Mouse (Mus musculus) neural tube, embryonic 11.5 days (tissue): ENCODE results near the gene Vmn1r22. TPM values are rescaled to one million over a fixed set of nuclear protein-coding genes. Genes with fewer than 3 reads are reported as not detected.
"Not testable (repeated sequence)": the region's sequence is repeated elsewhere in the genome, so short reads cannot be mapped to it uniquely, and the experiment has no call there.

Experiments
- ATAC-seq: fragments of 200-750 bp; cut with Nextera tagmentation; 2 replicates; pipeline ENCODE4 v1.8.0; 2017; ENCODE audit warnings: moderate number of reproducible peaks, mild to moderate bottlenecking, moderate TSS enrichment, moderate library complexity; ENCODE audit not compliant: insufficient read depth, low FRiP score, low TSS enrichment
- DNase-seq: peaks from one replicate; pipeline ENCODE4 v3.0.0-alpha.2; 2015; ENCODE audit warnings: low spot score
- H3K27ac ChIP-seq: fragments of 300-500 bp; sonication (generic); 2 replicates; pipeline ENCODE4 v1.5.1; 2014; ENCODE audit warnings: low read depth, mild to moderate bottlenecking, low read length
- H3K27me3 ChIP-seq: fragments of 300-500 bp; sonication (generic); 2 replicates; pipeline ENCODE4 v1.6.1; 2014; ENCODE audit warnings: mild to moderate bottlenecking, low read length, mixed read lengths; ENCODE audit not compliant: control insufficient read depth, insufficient read depth
- H3K36me3 ChIP-seq: fragments of 300-500 bp; sonication (generic); 2 replicates; pipeline ENCODE4 v1.6.1; 2014; ENCODE audit warnings: mild to moderate bottlenecking, low read length, moderate library complexity, mixed read lengths; ENCODE audit not compliant: control insufficient read depth, insufficient read depth
- H3K4me1 ChIP-seq: fragments of 300-500 bp; sonication (generic); 2 replicates; pipeline ENCODE4 v1.6.1; 2014; ENCODE audit warnings: low read length, mixed read lengths; ENCODE audit not compliant: control insufficient read depth, insufficient read depth
- H3K4me2 ChIP-seq: fragments of 300-500 bp; sonication (generic); 2 replicates; pipeline ENCODE4 v1.6.1; 2014; ENCODE audit warnings: low read depth, mild to moderate bottlenecking, moderate library complexity
- H3K4me3 ChIP-seq: fragments of 300-500 bp; sonication (generic); 2 replicates; pipeline ENCODE4 v1.5.1; 2014; ENCODE audit warnings: low read depth, low read length
- H3K9ac ChIP-seq: fragments of 300-500 bp; sonication (generic); 2 replicates; pipeline ENCODE4 v1.6.1; 2014; ENCODE audit warnings: mild to moderate bottlenecking, low read length
- H3K9me3 ChIP-seq: fragments of 300-500 bp; sonication (generic); 2 replicates; pipeline ENCODE4 v1.6.1; 2016; ENCODE audit warnings: low read length; ENCODE audit not compliant: control insufficient read depth
- WGBS: fragments of 180-500 bp; shearing (Covaris S2); extraction: QIAGEN DNeasy Blood & Tissue Kit; methylation state at CpG from one replicate; pipeline ENCODE4 v1.1.7; 2014; 5-methylcytosine and 5-hydroxymethylcytosine counted together
- polyA plus RNA-seq: library from polyadenylated mRNA; unstranded; fragments of >200 nt; fragmentation: Nextera tagmentation; extraction: Ambion mirVana; gene quantifications from 2 replicates; pipeline ENCODE4 v1.2.1, GENCODE M21; 2014

Gene Vmn1r22
- polyA plus RNA-seq = not detected in 2 replicates

GRCm38 (mm10) chr6:57907928-57908327, at the start of gene Vmn1r22:
Gene Vmn1r22, minus strand, starts transcription at chr6:57908028.
- no peak within 1 kb of the TSS for H3K4me3 ChIP-seq
- 78% methylated on average over 1 of the region's 1 CpGs for WGBS
- no peaks in the 10 kb centered on the region for H3K9me3 ChIP-seq
- H3K36me3 ChIP-seq = no peaks in the 10 kb centered on the region
- DNase-seq (no peak), ATAC-seq (no peak)
- no peak within 1 kb of the TSS for H3K27ac ChIP-seq
- no peak within 1 kb of the TSS for H3K4me2 ChIP-seq
- no peaks in the 10 kb centered on the region for H3K4me1 ChIP-seq
- H3K27me3 ChIP-seq = no peaks in the 10 kb centered on the region
- H3K9ac ChIP-seq = no peak within 1 kb of the TSS

GRCm38 (mm10) chr6:57926738-57927137, 18.9 kb upstream of the Vmn1r22 start, which contains the start of gene Vmn1r23:
Gene Vmn1r23, minus strand, starts transcription at chr6:57926838.
- H3K4me3 ChIP-seq = no peak within 1 kb of the TSS
- DNase-seq (no peak), ATAC-seq (no peak)
- no peaks in the 10 kb centered on the region for H3K36me3 ChIP-seq
- no peak within 1 kb of the TSS for H3K9ac ChIP-seq
- H3K4me1 ChIP-seq = no peaks in the 10 kb centered on the region
- no peaks in the 10 kb centered on the region for H3K27me3 ChIP-seq
- H3K9me3 ChIP-seq = no peaks in the 10 kb centered on the region
- H3K27ac ChIP-seq = no peak within 1 kb of the TSS
- no peak within 1 kb of the TSS for H3K4me2 ChIP-seq
- WGBS = 100% methylated on average over 1 of the region's 1 CpGs

- Histone ChIP-seq H3K27ac (no peak overlapping the region), H3K36me3 (no peaks in the 10 kb centered on the region), H3K4me1 (no peaks in the 10 kb centered on the region), H3K9ac (no peak overlapping the region), H3K27me3 (no peaks in the 10 kb centered on the region), H3K4me2 (no peak overlapping the region), H3K9me3 (no peaks in the 10 kb centered on the region), H3K4me3 (no peak overlapping the region)
- peak; percentile 33 for DNase-seq
- ATAC-seq = peak; percentile 89
- WGBS = 57% methylated on average over 6 of the region's 6 CpGs
These were observed 48.5 kb downstream of the Vmn1r22 start for GRCm38 (mm10) chr6:57859043-57860042.

- not testable (repeated sequence) for H3K36me3 ChIP-seq, H3K4me1 ChIP-seq, H3K9ac ChIP-seq, ATAC-seq, H3K27ac ChIP-seq, H3K27me3 ChIP-seq, H3K9me3 ChIP-seq, DNase-seq, H3K4me3 ChIP-seq, H3K4me2 ChIP-seq
- 91% methylated on average over 5 of the region's 5 CpGs for WGBS
These were observed 56.7 kb downstream of the Vmn1r22 start for GRCm38 (mm10) chr6:57851177-57851576.

- Histone ChIP-seq H3K4me1 (no peaks in the 10 kb centered on the region), H3K9ac (no peak within 1 kb of the TSS), H3K36me3 (no peaks in the 10 kb centered on the region), H3K27ac (no peak within 1 kb of the TSS), H3K9me3 (no peaks in the 10 kb centered on the region), H3K4me2 (no peak within 1 kb of the TSS), H3K4me3 (no peak within 1 kb of the TSS), H3K27me3 (no peaks in the 10 kb centered on the region)
- no peak for DNase-seq
- WGBS = 54% methylated on average over 1 of the region's 1 CpGs
- no peak for ATAC-seq
These were observed 57.5 kb downstream of the Vmn1r22 start, which contains the start of gene Vmn1r21 for GRCm38 (mm10) chr6:57850286-57850685. Gene Vmn1r21, minus strand, starts transcription at chr6:57850343.

Other genes starting within 250 kb of the Vmn1r22 start
- gene Pyurf, start 215.9 kb downstream of the Vmn1r22 start, polyA plus RNA-seq = 21.0 and 21.8 TPM in 2 replicates
- gene Lancl2, start 205.5 kb downstream of the Vmn1r22 start, polyA plus RNA-seq = 48.9 and 52.8 TPM in 2 replicates
- gene Vopp1, start 82.9 kb downstream of the Vmn1r22 start, polyA plus RNA-seq = 63.4 and 77.2 TPM in 2 replicates
- not detected in 2 replicates for gene Vmn1r21, start 57.7 kb downstream of the Vmn1r22 start, polyA plus RNA-seq
- gene Vmn1r23, start 18.8 kb upstream of the Vmn1r22 start, polyA plus RNA-seq = not detected in 2 replicates
- not detected in 2 replicates for gene Vmn1r24, start 53.5 kb upstream of the Vmn1r22 start, polyA plus RNA-seq
- not detected in 2 replicates for gene Vmn1r25, start 72.8 kb upstream of the Vmn1r22 start, polyA plus RNA-seq
- not detected in 2 replicates for gene Vmn1r26, start 107.1 kb upstream of the Vmn1r22 start, polyA plus RNA-seq